Mouse (Mus musculus) left cerebral cortex, adult 8-10 months (tissue): ENCODE measurements at regions not wholly inside any gene's neighbourhood (a gene's known extent, or its start where the extent isn't known, plus 50 kb on each side); places are given as distances from the start of the nearest gene placed in this dataset.

Experiments
- DNase-seq, 2 experiments: peaks; one replicate each; pipeline ENCODE4 v3.0.0; 2022; ENCODE audit warnings: low spot score in 2 of 2

DNA sequence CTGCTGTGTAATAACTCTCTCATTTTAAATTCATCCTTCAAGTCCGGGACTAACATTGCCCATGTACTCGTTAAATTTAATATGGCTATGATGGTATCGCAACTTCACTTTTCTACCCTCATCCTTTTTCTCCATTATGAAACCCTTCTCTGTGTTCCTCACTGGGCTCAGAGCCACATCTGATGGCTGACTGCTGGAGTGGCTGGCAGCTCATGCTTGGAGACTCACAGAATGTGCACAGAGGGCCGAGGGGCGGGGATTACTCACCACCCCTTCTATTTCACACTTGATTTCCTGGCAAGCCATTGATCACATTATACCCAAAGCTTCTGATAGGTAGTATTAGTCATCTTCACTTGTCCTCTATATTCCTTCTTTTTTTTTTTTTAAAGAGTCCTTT lies 81.1 kb upstream of the Vwde start:
- DNase-seq, result no peak

DNA sequence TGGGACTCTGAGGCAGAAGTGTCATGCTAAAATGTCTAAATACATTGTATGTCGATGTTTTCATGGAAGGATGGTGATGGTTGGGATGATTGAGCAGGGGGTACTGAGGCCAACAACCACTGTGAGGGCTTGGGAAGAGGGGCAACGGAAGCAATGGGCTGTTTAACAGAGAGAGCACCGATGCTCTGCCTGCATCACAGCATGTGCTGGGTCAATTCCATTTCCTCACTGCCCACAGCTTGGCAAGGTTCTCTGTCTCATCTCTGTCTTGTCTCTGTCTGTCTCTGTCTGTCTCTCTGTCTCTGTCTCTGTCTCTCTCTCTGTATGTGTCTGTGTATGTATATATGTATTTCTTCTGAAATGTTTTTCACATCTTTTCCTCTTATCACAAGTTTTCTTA lies 73.4 kb upstream of the Vwde start:
- DNase-seq, result no peak

DNA sequence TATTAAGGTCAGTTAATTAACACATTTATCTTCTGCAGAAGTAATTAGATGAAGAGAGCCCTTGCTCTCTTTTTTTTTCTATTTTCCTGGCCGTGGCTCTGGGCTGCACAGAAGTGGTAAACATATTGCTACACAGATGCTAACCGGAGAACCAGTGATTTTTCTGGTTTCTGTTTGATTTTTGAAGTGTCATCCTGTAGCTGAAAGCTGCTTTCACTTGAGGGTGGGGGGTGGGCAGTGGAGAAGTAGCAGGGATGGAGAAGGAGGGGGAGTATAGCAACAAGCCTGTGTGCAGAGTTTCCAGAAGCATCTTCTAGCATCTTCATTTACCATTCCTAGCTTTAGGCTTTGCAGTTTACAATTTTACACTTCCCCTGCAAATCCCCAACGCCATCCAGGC lies 72.3 kb upstream of the Vwde start:
- DNase-seq, result no peak

DNA sequence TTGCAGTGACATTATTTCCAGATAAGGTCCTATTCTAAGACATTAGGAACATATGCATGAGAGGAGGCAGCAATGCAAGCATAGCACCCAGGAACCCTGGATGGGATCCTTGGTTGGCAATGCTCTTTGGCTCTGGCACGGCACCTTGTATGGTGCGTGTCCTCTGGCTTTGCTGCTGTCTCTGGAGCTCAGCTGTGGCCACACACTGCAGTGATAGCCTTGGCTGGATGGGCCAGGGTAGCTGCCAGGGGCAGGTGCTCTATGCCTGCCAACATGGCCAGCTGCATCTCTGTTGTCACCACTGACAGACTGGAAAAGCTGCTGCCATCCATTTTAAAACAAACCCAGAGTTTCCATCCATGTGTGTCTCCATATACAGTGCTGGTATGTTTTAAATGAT lies 71.3 kb upstream of the Vwde start:
- DNase-seq, result peak in 1 of 2 experiments; percentile 45

DNA sequence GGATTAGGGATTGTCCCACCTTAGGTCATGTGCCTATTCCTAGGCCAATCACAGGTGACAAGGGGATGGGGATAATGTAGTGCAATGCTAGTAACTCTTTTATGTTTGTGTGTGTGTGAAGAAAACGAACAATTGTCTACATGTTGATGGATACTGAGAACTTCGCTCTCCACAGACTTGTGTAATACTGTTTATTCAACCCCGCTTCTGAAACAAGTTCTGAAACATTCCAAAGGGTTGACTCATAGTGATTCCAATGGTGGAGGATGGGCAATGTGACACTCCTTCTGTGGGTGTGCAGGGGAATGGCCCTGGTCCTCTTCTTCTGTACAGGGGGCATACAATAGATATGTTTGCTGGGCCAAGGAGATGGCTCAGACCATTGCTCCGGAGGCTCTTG lies 69.6 kb upstream of the Vwde start:
- no peak for DNase-seq

DNA sequence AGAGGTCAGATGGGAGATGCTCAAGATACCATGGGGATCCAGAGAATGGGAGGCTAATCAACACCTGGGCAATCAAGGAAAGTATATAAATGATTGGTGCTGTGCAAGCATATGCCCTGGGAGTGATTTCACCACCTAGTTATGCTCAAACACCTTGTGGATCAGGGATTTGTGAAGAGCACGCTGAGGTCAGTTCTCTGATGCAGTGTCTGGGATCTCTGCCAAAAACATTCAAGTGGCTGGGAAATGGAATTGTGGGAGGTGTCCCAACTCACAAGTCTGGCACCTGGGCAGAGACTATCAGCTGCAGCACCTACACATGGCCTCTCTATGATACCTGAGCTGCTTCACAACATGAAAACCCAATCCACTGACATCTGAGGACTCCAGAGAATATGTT lies 63.7 kb upstream of the Vwde start:
- DNase-seq, result no peak

DNA sequence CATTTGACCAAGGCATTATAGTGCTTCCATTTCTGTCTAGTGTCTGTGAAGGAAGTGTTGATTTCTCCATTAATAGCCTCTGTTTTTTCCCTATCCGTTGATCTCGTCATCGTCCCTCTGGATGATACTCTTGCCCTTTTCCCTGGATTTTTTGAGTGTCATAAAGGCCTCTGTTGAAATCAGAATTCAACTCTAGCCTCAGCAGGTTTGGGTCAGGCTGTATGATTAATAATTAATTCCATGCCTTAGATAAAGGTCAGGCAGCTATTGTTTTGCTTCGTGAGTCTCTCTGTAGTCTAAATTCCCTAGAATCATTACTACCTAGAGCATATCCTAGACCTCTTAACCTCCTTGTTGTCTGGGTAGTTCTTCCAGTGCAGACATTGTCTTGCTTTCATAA lies 63.0 kb upstream of the Vwde start:
- no peak for DNase-seq

DNA sequence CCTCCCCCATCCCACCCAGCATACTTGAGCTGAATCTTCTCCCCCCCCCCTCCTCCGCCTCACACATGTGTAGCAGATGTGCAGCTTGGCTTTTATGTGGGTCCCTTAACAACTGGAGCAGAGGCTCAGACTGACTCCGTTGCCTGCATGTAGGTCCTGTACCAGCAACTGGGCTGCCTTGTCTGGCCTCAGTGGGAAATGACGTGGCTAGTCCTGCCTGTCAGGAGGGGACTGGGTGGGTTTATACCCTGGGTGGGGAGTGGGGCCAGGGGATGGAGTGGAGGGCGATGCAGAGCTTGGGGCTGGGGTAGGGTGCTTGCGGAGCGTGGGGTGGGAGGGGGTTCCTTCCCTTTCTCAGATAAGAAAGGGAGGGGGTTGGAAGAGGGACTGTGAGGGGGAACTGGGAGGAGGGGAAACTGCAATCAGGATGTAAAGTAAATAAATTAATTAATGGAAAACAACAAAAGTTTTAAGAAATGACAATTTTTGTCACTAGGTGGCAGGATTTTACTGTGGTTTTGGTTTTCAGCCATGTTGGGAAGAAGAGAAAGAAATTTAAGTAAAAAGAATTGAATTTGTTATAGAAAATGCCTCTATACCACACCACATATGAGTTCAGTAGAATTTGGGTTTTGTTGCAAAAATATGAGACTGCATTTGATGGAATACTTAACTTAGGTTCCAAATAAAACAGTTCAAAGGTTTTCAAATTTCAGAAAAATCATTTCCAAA lies 61.9 kb upstream of the Vwde start:
- DNase-seq, result no peak

DNA sequence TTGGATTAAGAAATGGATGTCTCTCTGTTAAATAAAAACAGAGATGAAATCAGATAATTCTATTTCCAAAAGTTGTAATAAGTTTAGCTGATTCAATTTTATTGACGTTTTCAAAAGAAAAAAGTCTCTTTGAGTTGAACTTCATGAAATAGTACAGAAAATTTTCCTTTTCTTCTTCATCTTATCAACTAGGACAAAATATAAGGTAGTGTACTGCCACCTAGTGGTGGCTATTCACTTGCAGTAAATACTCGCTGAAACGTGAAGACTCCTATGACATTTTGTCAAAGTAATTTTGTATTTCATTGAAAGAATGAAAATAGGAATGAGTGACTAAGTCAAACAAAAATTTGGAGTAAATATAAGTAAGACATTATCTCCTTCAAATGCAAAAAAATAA lies 56.1 kb upstream of the Vwde start:
- no peak for DNase-seq
